Mouse (Mus musculus) cortical plate, adult 2 months (tissue): ENCODE measurements around the gene Iqgap1. TPM values are rescaled to one million over a fixed set of nuclear protein-coding genes. Genes with fewer than 3 reads are reported as not detected.

Experiments
- H3K27ac ChIP-seq: fragments of 200-500 bp; 2 replicates; pipeline ENCODE4 v1.5.1; 2012; ENCODE audit warnings: low read length, control low read depth, inconsistent platforms; ENCODE audit not compliant: insufficient read depth
- H3K4me1 ChIP-seq: fragments of 200-500 bp; 2 replicates; pipeline ENCODE4 v1.6.1; 2011; ENCODE audit warnings: low read length; ENCODE audit not compliant: control insufficient read depth, insufficient read depth
- H3K4me3 ChIP-seq: fragments of 200-500 bp; 2 replicates; pipeline ENCODE4 v1.5.1; 2011; ENCODE audit warnings: mild to moderate bottlenecking, low read length, control low read depth; ENCODE audit not compliant: insufficient read depth
- CTCF ChIP-seq: fragments of 200-500 bp; IDR thresholded peaks from 2 replicates; pipeline ENCODE4 v1.5.1; 2011; ENCODE audit warnings: mild to moderate bottlenecking, control low read depth, low read length; ENCODE audit not compliant: insufficient read depth; ENCODE audit errors: extremely low read depth
- POLR2A ChIP-seq: fragments of 200-500 bp; IDR thresholded peaks from 2 replicates; pipeline ENCODE4 v1.6.1; 2011; ENCODE audit warnings: mild to moderate bottlenecking, low read length, control low read depth; ENCODE audit not compliant: insufficient read depth; ENCODE audit errors: extremely low read depth
- polyA plus RNA-seq: library from polyadenylated mRNA; depleted of rRNA; stranded (reverse); fragments of >200 nt; gene quantifications from 2 replicates; pipeline ENCODE4 v1.2.3, GENCODE M21; 2012

Iqgap1 gene
- polyA plus RNA-seq, 1 experiment: 18.9 TPM

GRCm38 (mm10) chr7:80820838-80821237 lies 4.9 kb downstream of the Iqgap1 start:
- no peak overlapping the region for H3K4me3 ChIP-seq
- no peak overlapping the region for H3K27ac ChIP-seq
- no peaks in the 10 kb centered on the region for H3K4me1 ChIP-seq
- no peak for TF ChIP-seq CTCF

DNA sequence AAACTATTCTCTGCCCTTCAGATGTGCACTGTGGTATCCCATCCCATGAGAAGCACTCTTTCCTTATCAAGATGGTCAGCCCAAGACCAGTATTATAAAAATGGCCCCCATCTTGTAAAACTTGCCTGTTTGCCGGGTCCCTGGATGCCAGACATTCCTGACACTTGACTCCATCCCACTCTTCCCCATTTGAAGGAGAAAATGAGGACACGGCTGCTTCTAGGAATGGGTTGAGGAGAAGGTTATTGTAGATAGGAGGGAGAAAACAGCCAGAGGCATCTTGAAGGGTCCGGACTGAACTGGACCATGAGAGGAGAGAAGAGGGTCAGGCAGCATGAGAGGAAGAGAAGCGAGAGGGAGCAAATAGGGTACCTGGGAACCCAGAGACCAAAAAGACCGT lies 9.1 kb downstream of the Iqgap1 start:
- Histone ChIP-seq H3K4me3 (no peak overlapping the region), H3K4me1 (no peaks in the 10 kb centered on the region), H3K27ac (no peak overlapping the region)
- TF ChIP-seq CTCF: no peak
- TF ChIP-seq POLR2A: no peak

DNA sequence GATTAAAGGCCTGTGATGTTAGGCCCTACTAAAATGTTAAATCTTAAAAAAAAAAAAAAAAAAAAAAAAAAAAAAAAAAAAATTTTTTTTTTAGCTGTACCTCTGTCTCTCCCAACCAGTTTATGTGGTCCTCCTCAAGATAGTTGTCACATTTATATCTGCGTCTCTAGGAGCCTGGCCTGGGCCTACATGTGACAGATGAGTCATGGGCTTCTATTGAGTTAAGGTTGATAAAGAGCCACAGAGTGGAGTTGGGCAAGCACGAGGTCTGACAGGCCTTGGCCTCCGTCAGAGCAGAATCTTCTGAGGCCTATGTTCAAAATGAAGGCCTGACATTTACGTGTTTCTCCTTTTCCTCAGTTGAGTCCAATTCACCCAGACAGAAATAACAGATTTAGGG lies 12.4 kb downstream of the Iqgap1 start:
- Histone ChIP-seq H3K4me3 (no peak overlapping the region), H3K4me1 (no peaks in the 10 kb centered on the region), H3K27ac (no peak overlapping the region)
- TF ChIP-seq POLR2A (no peak), CTCF (no peak)

GRCm38 (mm10) chr7:80806331-80806730 lies 19.4 kb downstream of the Iqgap1 start:
- TF ChIP-seq POLR2A (no peak), CTCF (no peak)
- no peak overlapping the region for H3K27ac ChIP-seq
- no peak overlapping the region for H3K4me3 ChIP-seq
- H3K4me1 ChIP-seq: no peaks in the 10 kb centered on the region; the same call in 1 of the 2 replicates

GRCm38 (mm10) chr7:80803173-80803872 lies 22.5 kb downstream of the Iqgap1 start:
- Histone ChIP-seq H3K4me3 (peak overlapping the region; percentile 92), H3K27ac (peak overlapping the region; percentile 91), H3K4me1 (no peaks in the 10 kb centered on the region; the same call in 1 of the 2 replicates)
- TF ChIP-seq POLR2A: peak; percentile 63
- no peak for TF ChIP-seq CTCF

GRCm38 (mm10) chr7:80802412-80803160 lies 23.2 kb downstream of the Iqgap1 start:
- peak overlapping the region; percentile 91 for H3K27ac ChIP-seq
- no peaks in the 10 kb centered on the region; the same call in 1 of the 2 replicates for H3K4me1 ChIP-seq
- H3K4me3 ChIP-seq: peak overlapping the region; percentile 92
- TF ChIP-seq CTCF (no peak), POLR2A (no peak)

GRCm38 (mm10) chr7:80799307-80799706 lies 26.5 kb downstream of the Iqgap1 start:
- H3K4me3 ChIP-seq: no peak overlapping the region
- no peak overlapping the region for H3K27ac ChIP-seq
- TF ChIP-seq CTCF: no peak
- no peak for TF ChIP-seq POLR2A
- H3K4me1 ChIP-seq: peaks cover 1% of the 10 kb centered on the region; the same call in 1 of the 2 replicates

GRCm38 (mm10) chr7:80796805-80797567 lies 28.8 kb downstream of the Iqgap1 start:
- no peak overlapping the region for H3K27ac ChIP-seq
- H3K4me1 ChIP-seq: peaks cover 1% of the 10 kb centered on the region; the same call in 1 of the 2 replicates
- TF ChIP-seq CTCF (no peak), POLR2A (no peak)
- no peak overlapping the region for H3K4me3 ChIP-seq

DNA sequence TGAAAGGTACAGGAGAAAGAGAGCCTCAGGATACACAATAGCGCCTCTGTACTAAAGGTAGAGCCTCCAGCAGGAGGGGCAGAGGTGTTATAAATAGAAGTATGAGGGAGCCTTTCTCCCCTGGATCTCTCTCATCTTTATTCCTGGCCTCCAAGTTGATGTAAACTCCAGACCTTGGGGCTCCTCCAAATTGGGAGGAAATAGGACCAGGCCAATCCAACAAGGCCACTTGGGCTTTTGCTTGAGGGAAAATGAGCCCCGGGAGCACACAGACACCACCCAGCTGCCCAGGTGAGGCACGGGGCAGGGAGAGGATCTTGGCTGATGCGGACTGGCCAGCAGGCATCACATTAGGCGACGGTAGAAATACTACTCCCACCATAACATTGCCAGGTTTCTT lies 29.5 kb downstream of the Iqgap1 start:
- TF ChIP-seq CTCF: no peak
- TF ChIP-seq POLR2A: no peak
- no peak overlapping the region for H3K4me3 ChIP-seq
- H3K27ac ChIP-seq: no peak overlapping the region
- peaks cover 1% of the 10 kb centered on the region; the same call in 1 of the 2 replicates for H3K4me1 ChIP-seq
